Mouse (Mus musculus) limb, embryonic 13.5 days (tissue): ENCODE measurements at regions not wholly inside any gene's neighbourhood (a gene's known extent, or its start where the extent isn't known, plus 50 kb on each side); places are given as distances from the start of the nearest gene placed in this dataset.

Source experiments
- ATAC-seq: fragments of 200-750 bp; cut with Nextera tagmentation; 2 replicates; pipeline ENCODE4 v1.8.0; 2017; ENCODE audit warnings: low read depth, moderate number of reproducible peaks, moderate TSS enrichment; ENCODE audit not compliant: low FRiP score
- H3K27ac ChIP-seq: fragments of 300-500 bp; sonication (generic); 2 replicates; pipeline ENCODE4 v1.5.1; 2015; ENCODE audit warnings: inconsistent platforms, mild to moderate bottlenecking, moderate library complexity
- H3K27me3 ChIP-seq: fragments of 300-500 bp; sonication (generic); 2 replicates; pipeline ENCODE4 v1.6.1; 2015; ENCODE audit warnings: mild to moderate bottlenecking, inconsistent platforms
- H3K36me3 ChIP-seq: fragments of 300-500 bp; sonication (generic); 2 replicates; pipeline ENCODE4 v1.6.1; 2015; ENCODE audit warnings: inconsistent platforms, mild to moderate bottlenecking, moderate library complexity
- H3K4me1 ChIP-seq: fragments of 300-500 bp; sonication (generic); 2 replicates; pipeline ENCODE4 v1.6.1; 2015; ENCODE audit warnings: inconsistent platforms
- H3K4me2 ChIP-seq: fragments of 300-500 bp; sonication (generic); replicated peaks from 2 replicates; pipeline ENCODE4 v1.6.1; 2015; ENCODE audit warnings: inconsistent platforms, mild to moderate bottlenecking, moderate library complexity
- H3K4me3 ChIP-seq: fragments of 300-500 bp; sonication (generic); 2 replicates; pipeline ENCODE4 v1.5.1; 2015; ENCODE audit warnings: moderate library complexity, mild to moderate bottlenecking, inconsistent platforms
- H3K9ac ChIP-seq: fragments of 300-500 bp; sonication (generic); 2 replicates; pipeline ENCODE4 v1.6.1; 2015; ENCODE audit warnings: mild to moderate bottlenecking, inconsistent platforms
- H3K9me3 ChIP-seq: fragments of 300-500 bp; sonication (generic); 2 replicates; pipeline ENCODE4 v1.6.1; 2016; ENCODE audit warnings: inconsistent platforms
- WGBS: fragments of 180-500 bp; shearing (Covaris S2); methylation state at CpG from one replicate; pipeline ENCODE4 v1.1.7; 2015; 5-methylcytosine and 5-hydroxymethylcytosine counted together

GRCm38 (mm10) chr3:102310243-102310642 is 105.8 kb upstream of the Vangl1 start:
- peaks cover 10% of the 10 kb centered on the region; the same call in 1 of the 2 replicates for H3K4me1 ChIP-seq
- 75% methylated on average over 9 of the region's 9 CpGs for WGBS
- no peaks in the 10 kb centered on the region for H3K9me3 ChIP-seq
- H3K4me3 ChIP-seq = no peak overlapping the region
- H3K9ac ChIP-seq = no peak overlapping the region
- peak; percentile 57; the same call in 1 of the 2 replicates for ATAC-seq
- H3K36me3 ChIP-seq = no peaks in the 10 kb centered on the region
- H3K27ac ChIP-seq = no peak overlapping the region
- H3K4me2 ChIP-seq = peak overlapping the region; percentile 16; the same call in 1 of the 2 replicates
- H3K27me3 ChIP-seq = no peaks in the 10 kb centered on the region

GRCm38 (mm10) chr3:102309756-102310155 is 105.3 kb upstream of the Vangl1 start:
- Histone ChIP-seq H3K27me3 (no peaks in the 10 kb centered on the region), H3K9ac (no peak overlapping the region), H3K27ac (no peak overlapping the region), H3K36me3 (no peaks in the 10 kb centered on the region), H3K4me3 (no peak overlapping the region), H3K9me3 (no peaks in the 10 kb centered on the region), H3K4me1 (peaks cover 10% of the 10 kb centered on the region; the same call in 1 of the 2 replicates), H3K4me2 (peak overlapping the region; percentile 16; the same call in 1 of the 2 replicates)
- WGBS = 30% methylated on average over 9 of the region's 9 CpGs
- ATAC-seq = peak; percentile 44; the same call in 1 of the 2 replicates

- 52% methylated on average over 1 of the region's 1 CpGs for WGBS
- no peaks in the 10 kb centered on the region for H3K36me3 ChIP-seq
- ATAC-seq = no peak
These were observed 103.2 kb upstream of the Vangl1 start for GRCm38 (mm10) chr3:102307656-102308055.

GRCm38 (mm10) chr3:102292385-102292784 is 87.9 kb upstream of the Vangl1 start:
- H3K27me3 ChIP-seq = no peaks in the 10 kb centered on the region
- H3K36me3 ChIP-seq = no peaks in the 10 kb centered on the region
- H3K27ac ChIP-seq = no peak overlapping the region
- H3K4me3 ChIP-seq = no peak overlapping the region
- peaks cover 4% of the 10 kb centered on the region; the same call in 1 of the 2 replicates for H3K9me3 ChIP-seq
- H3K4me1 ChIP-seq = no peaks in the 10 kb centered on the region
- no peak overlapping the region for H3K4me2 ChIP-seq
- WGBS = 86% methylated on average over 3 of the region's 3 CpGs
- no peak overlapping the region for H3K9ac ChIP-seq
- no peak for ATAC-seq

More at GRCm38 (mm10) chr3:102307656-102308055, 103.2 kb upstream of the Vangl1 start:
- Histone ChIP-seq H3K4me2 (no peak overlapping the region), H3K27ac (no peak overlapping the region), H3K9ac (no peak overlapping the region), H3K9me3 (no peaks in the 10 kb centered on the region), H3K4me1 (peaks cover 10% of the 10 kb centered on the region; the same call in 1 of the 2 replicates), H3K27me3 (no peaks in the 10 kb centered on the region), H3K4me3 (no peak overlapping the region)

GRCm38 (mm10) chr3:102281983-102282382 is 77.5 kb upstream of the Vangl1 start:
- Histone ChIP-seq H3K4me3 (no peak overlapping the region), H3K4me1 (no peaks in the 10 kb centered on the region), H3K9ac (no peak overlapping the region), H3K4me2 (no peak overlapping the region), H3K27ac (no peak overlapping the region), H3K9me3 (no peaks in the 10 kb centered on the region), H3K36me3 (no peaks in the 10 kb centered on the region), H3K27me3 (no peaks in the 10 kb centered on the region)
- ATAC-seq = no peak
- 79% methylated on average over 4 of the region's 4 CpGs for WGBS

- H3K4me3 ChIP-seq = no peak overlapping the region
- ATAC-seq = no peak
- WGBS = 64% methylated on average over 2 of the region's 2 CpGs
- H3K27me3 ChIP-seq = no peaks in the 10 kb centered on the region
- no peaks in the 10 kb centered on the region for H3K36me3 ChIP-seq
- H3K27ac ChIP-seq = no peak overlapping the region
- peaks cover 7% of the 10 kb centered on the region; the same call in 1 of the 2 replicates for H3K4me1 ChIP-seq
- no peaks in the 10 kb centered on the region for H3K9me3 ChIP-seq
- H3K9ac ChIP-seq = no peak overlapping the region
- no peak overlapping the region for H3K4me2 ChIP-seq
These were observed 72.3 kb upstream of the Vangl1 start for GRCm38 (mm10) chr3:102276758-102277157.

GRCm38 (mm10) chr3:102276283-102276682 is 71.8 kb upstream of the Vangl1 start:
- ATAC-seq = no peak
- H3K9ac ChIP-seq = no peak overlapping the region
- H3K4me2 ChIP-seq = no peak overlapping the region
- no peaks in the 10 kb centered on the region for H3K27me3 ChIP-seq
- no peaks in the 10 kb centered on the region for H3K9me3 ChIP-seq
- H3K27ac ChIP-seq = no peak overlapping the region
- H3K4me3 ChIP-seq = no peak overlapping the region
- H3K36me3 ChIP-seq = no peaks in the 10 kb centered on the region
- H3K4me1 ChIP-seq = peaks cover 7% of the 10 kb centered on the region; the same call in 1 of the 2 replicates
- whole genome bisulfite sequencing = 78% methylated on average over 2 of the region's 2 CpGs

- ATAC-seq = no peak
- peaks cover 7% of the 10 kb centered on the region; the same call in 1 of the 2 replicates for H3K4me1 ChIP-seq
- H3K4me2 ChIP-seq = no peak overlapping the region
- 65% methylated on average over 7 of the region's 7 CpGs for WGBS
- H3K4me3 ChIP-seq = no peak overlapping the region
- no peaks in the 10 kb centered on the region for H3K9me3 ChIP-seq
- H3K27ac ChIP-seq = no peak overlapping the region
- no peak overlapping the region for H3K9ac ChIP-seq
- no peaks in the 10 kb centered on the region for H3K36me3 ChIP-seq
- H3K27me3 ChIP-seq = no peaks in the 10 kb centered on the region
These were observed 70.9 kb upstream of the Vangl1 start for GRCm38 (mm10) chr3:102275256-102276022.

- H3K9ac ChIP-seq = no peak overlapping the region
- H3K36me3 ChIP-seq = no peaks in the 10 kb centered on the region
- no peak overlapping the region for H3K4me3 ChIP-seq
- no peaks in the 10 kb centered on the region for H3K27me3 ChIP-seq
- H3K9me3 ChIP-seq = no peaks in the 10 kb centered on the region
- WGBS = 89% methylated on average over 6 of the region's 6 CpGs
- no peak overlapping the region for H3K4me2 ChIP-seq
- peaks cover 25% of the 10 kb centered on the region for H3K4me1 ChIP-seq
- no peak overlapping the region for H3K27ac ChIP-seq
- ATAC-seq = no peak
These were observed 66.3 kb upstream of the Vangl1 start for GRCm38 (mm10) chr3:102270779-102271178.

GRCm38 (mm10) chr3:102270257-102270656 is 65.8 kb upstream of the Vangl1 start:
- no peaks in the 10 kb centered on the region for H3K36me3 ChIP-seq
- H3K4me2 ChIP-seq = no peak overlapping the region
- no peak overlapping the region for H3K4me3 ChIP-seq
- H3K9me3 ChIP-seq = no peaks in the 10 kb centered on the region
- H3K27ac ChIP-seq = no peak overlapping the region
- no peak overlapping the region for H3K9ac ChIP-seq
- H3K27me3 ChIP-seq = no peaks in the 10 kb centered on the region
- WGBS = 40% methylated on average over 6 of the region's 6 CpGs
- ATAC-seq = no peak
- H3K4me1 ChIP-seq = peaks cover 25% of the 10 kb centered on the region

- 27% methylated on average over 9 of the region's 9 CpGs for WGBS
- no peaks in the 10 kb centered on the region for H3K27me3 ChIP-seq
- no peak overlapping the region for H3K4me3 ChIP-seq
- no peaks in the 10 kb centered on the region for H3K36me3 ChIP-seq
- H3K4me1 ChIP-seq = peaks cover 43% of the 10 kb centered on the region
- H3K27ac ChIP-seq = no peak overlapping the region
- no peak for ATAC-seq
- no peak overlapping the region for H3K4me2 ChIP-seq
- H3K9me3 ChIP-seq = no peaks in the 10 kb centered on the region
- H3K9ac ChIP-seq = no peak overlapping the region
These were observed 61.6 kb upstream of the Vangl1 start for GRCm38 (mm10) chr3:102266136-102266535.

GRCm38 (mm10) chr3:102265146-102265545 is 60.7 kb upstream of the Vangl1 start:
- no peaks in the 10 kb centered on the region for H3K36me3 ChIP-seq
- no peaks in the 10 kb centered on the region for H3K27me3 ChIP-seq
- H3K4me2 ChIP-seq = no peak overlapping the region
- H3K4me1 ChIP-seq = peaks cover 43% of the 10 kb centered on the region
- no peak for ATAC-seq
- H3K9me3 ChIP-seq = no peaks in the 10 kb centered on the region
- no peak overlapping the region for H3K27ac ChIP-seq
- no peak overlapping the region for H3K9ac ChIP-seq
- no peak overlapping the region for H3K4me3 ChIP-seq
- WGBS = 57% methylated on average over 7 of the region's 7 CpGs
